Mouse (Mus musculus) liver, embryonic 14.5 days (tissue): ENCODE data around the gene Hnrnpa0. TPM values are rescaled to one million over a fixed set of nuclear protein-coding genes. Genes with fewer than 3 reads are reported as not detected.

Experiments used
- ATAC-seq: fragments of 200-750 bp; cut with Nextera tagmentation; 2 replicates; pipeline ENCODE4 v1.8.0; 2017; ENCODE audit warnings: moderate number of reproducible peaks, mild to moderate bottlenecking, moderate library complexity; ENCODE audit not compliant: insufficient read depth
- DNase-seq, 3 experiments: peaks; one replicate each; pipeline ENCODE4 v3.0.0-alpha.2; 2012 to 2013; ENCODE audit warnings: low read depth in 3 of 3, low spot score in 3 of 3
- H3K27ac ChIP-seq: fragments of 300-500 bp; sonication (generic); 2 replicates; pipeline ENCODE4 v1.5.1; 2014; ENCODE audit warnings: moderate library complexity, mild to moderate bottlenecking, control low read depth, inconsistent platforms
- H3K27me3 ChIP-seq: fragments of 300-500 bp; sonication (generic); 2 replicates; pipeline ENCODE4 v1.6.1; 2014; ENCODE audit warnings: mild to moderate bottlenecking, low read length, moderate library complexity; ENCODE audit not compliant: control insufficient read depth, insufficient read depth
- H3K36me3 ChIP-seq: fragments of 300-500 bp; sonication (generic); replicated peaks from 2 replicates; pipeline ENCODE4 v1.6.1; 2014; ENCODE audit warnings: low read depth; ENCODE audit not compliant: control insufficient read depth, insufficient read depth
- H3K4me1 ChIP-seq, 2 experiments: fragments of 200-500 bp in 1 of 2; fragments of 300-500 bp in 1 of 2; sonication (generic) in 1 of 2; replicated peaks; 2 replicates each; pipeline ENCODE4 v1.6.1; 2012 to 2014; ENCODE audit warnings: antibody characterized with exemption in 1 of 2, inconsistent platforms in 1 of 2, low read length in 1 of 2; ENCODE audit not compliant: control insufficient read depth in 2 of 2, insufficient read depth in 2 of 2
- H3K4me2 ChIP-seq: fragments of 300-500 bp; sonication (generic); 2 replicates; pipeline ENCODE4 v1.6.1; 2014; ENCODE audit warnings: low read depth, mild to moderate bottlenecking, control low read depth, moderate library complexity
- H3K4me3 ChIP-seq, 2 experiments: fragments of 200-500 bp in 1 of 2; fragments of 300-500 bp in 1 of 2; sonication (generic) in 1 of 2; 2 replicates each; pipeline ENCODE4 v1.5.1; 2012 to 2014; ENCODE audit warnings: low read depth in 2 of 2, low read length in 2 of 2, mild to moderate bottlenecking in 2 of 2, control low read depth in 1 of 2, inconsistent platforms in 1 of 2, moderate library complexity in 1 of 2; ENCODE audit not compliant: insufficient read depth in 1 of 2
- H3K9ac ChIP-seq: fragments of 300-500 bp; sonication (generic); replicated peaks from 2 replicates; pipeline ENCODE4 v1.6.1; 2014; ENCODE audit warnings: mild to moderate bottlenecking, control low read depth, moderate library complexity
- H3K9me3 ChIP-seq: fragments of 300-500 bp; sonication (generic); 2 replicates; pipeline ENCODE4 v1.6.1; 2016; ENCODE audit warnings: low read length, mixed read lengths; ENCODE audit not compliant: control insufficient read depth
- CTCF ChIP-seq: IDR thresholded peaks from 2 replicates; pipeline ENCODE4 v1.5.1; 2016; ENCODE audit warnings: antibody characterized with exemption, low read depth, control low read depth
- EP300 ChIP-seq: IDR thresholded peaks from 2 replicates; pipeline ENCODE4 v1.6.1; 2016; ENCODE audit warnings: antibody characterized with exemption, low read depth
- WGBS: fragments of 180-500 bp; shearing (Covaris S2); extraction: QIAGEN DNeasy Blood & Tissue Kit; methylation state at CpG from one replicate; pipeline ENCODE4 v1.1.7; 2014; ENCODE audit not compliant: insufficient replicate concordance; 5-methylcytosine and 5-hydroxymethylcytosine counted together
- polyA plus RNA-seq, 2 experiments: library from polyadenylated mRNA; depleted of rRNA in 1 of 2; stranded (reverse) in 1 of 2; unstranded in 1 of 2; fragments of >200 nt; fragmentation: Nextera tagmentation in 1 of 2; extraction: Ambion mirVana in 1 of 2; gene quantifications; 2 replicates each; pipeline versions ENCODE4 v1.2.1 to v1.2.3; 2012 to 2014

Hnrnpa0 gene
- polyA plus RNA-seq, 2 experiments, result 9.7 to 62.9 TPM

DNA sequence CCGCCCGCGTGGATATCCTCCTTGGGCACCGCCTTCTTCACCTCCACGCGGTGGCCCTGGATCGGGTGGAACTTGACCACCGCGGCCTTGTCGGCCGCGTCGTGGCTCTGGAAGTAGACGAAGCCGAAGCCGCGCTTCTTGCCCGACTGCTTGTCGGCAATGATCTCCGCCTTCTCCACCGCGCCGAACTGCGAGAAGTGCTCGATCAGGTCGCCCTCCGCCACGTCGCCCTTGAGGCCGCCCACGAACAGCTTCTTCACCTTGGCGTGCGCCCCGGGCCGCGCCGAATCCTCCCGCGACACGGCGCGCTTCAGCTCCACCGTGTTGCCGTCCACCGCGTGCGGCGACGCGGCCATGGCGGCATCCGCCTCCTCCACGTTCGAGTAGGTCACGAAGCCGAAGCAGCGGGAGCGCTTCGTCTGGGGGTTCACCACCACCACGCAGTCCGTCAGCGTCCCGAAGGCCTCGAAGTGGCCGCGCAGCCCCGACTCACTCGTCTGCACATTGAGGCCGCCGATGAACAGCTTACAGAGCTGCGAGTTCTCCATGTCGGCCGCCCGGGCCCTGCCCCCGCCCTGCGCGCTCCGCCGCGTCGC is 492 bp downstream of the Hnrnpa0 start:
- DNase-seq (peak in 1 of 3 experiments; percentile 36), ATAC-seq (peak; percentile 27)
- Histone ChIP-seq H3K27ac (peak overlapping the region; percentile 85), H3K36me3 (peaks cover 9% of the 10 kb centered on the region), H3K27me3 (no peaks in the 10 kb centered on the region), H3K9me3 (no peaks in the 10 kb centered on the region), H3K9ac (peak overlapping the region; percentile 97), H3K4me2 (peak overlapping the region; percentile 95), H3K4me1 (peaks cover 13 to 22% of the 10 kb centered on the region in 2 experiments), H3K4me3 (peak overlapping the region; percentile 86 to 93)
- TF ChIP-seq CTCF (no peak), EP300 (no peak)
- under 1% methylated on average over 76 of the region's 81 CpGs for WGBS

DNA sequence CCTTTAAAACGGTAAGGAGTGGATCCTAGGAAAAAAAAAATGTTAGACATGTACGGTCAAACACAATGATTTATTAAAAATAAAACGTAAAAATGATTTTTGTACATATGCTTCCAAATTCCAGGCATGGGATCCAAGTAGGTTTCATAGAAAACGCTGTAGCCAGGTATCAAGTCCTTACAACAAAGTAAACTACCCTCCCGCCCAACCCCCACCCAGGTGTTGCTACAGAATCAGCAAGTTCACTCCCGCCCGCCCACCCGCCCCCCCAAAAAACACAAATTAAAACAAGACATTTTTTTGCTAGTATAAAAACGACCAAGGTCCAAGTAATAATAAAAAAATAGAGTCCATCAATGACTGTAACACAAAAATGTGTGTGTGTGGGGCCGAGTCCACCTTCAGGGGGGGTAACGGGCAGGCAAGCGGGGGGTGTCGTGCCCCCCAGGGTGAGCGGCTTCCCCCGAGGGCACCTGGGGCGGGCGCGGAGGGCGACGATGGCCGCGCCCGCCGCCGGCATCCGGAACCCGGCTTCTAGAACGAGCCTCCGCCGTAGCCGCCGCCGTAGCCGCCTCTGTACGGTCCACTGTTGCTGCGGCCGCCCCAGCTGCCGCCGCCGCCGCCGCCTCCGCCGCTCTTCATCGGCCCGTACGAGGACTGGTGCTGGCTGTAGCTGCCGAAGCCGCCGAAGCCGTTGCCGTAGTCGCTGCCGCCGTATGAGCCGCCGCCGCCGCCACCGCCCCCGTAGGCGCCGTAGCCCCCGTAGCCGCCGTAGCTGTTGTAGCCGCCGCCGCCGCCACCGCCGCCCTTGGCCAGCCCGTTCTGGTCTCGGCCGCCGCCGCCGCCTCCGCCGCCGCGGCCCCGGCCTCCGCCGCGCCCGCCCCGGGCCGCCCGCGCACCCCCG is 1.2 kb downstream of the Hnrnpa0 start:
- Histone ChIP-seq H3K4me1 (peaks cover 13 to 24% of the 10 kb centered on the region in 2 experiments), H3K4me3 (peak overlapping the region; percentile 86 to 93), H3K9me3 (no peaks in the 10 kb centered on the region), H3K27me3 (no peaks in the 10 kb centered on the region), H3K27ac (peak overlapping the region; percentile 85), H3K4me2 (peak overlapping the region; percentile 95), H3K36me3 (peaks cover 9% of the 10 kb centered on the region), H3K9ac (peak overlapping the region; percentile 97)
- whole genome bisulfite sequencing, result under 1% methylated on average over 69 of the region's 92 CpGs
- no peak for DNase-seq
- ATAC-seq, result 0 out of 2 replicates have a peak, but pooled peaks have one; percentile 3
- no peak for TF ChIP-seq EP300
- TF ChIP-seq CTCF, result no peak

DNA sequence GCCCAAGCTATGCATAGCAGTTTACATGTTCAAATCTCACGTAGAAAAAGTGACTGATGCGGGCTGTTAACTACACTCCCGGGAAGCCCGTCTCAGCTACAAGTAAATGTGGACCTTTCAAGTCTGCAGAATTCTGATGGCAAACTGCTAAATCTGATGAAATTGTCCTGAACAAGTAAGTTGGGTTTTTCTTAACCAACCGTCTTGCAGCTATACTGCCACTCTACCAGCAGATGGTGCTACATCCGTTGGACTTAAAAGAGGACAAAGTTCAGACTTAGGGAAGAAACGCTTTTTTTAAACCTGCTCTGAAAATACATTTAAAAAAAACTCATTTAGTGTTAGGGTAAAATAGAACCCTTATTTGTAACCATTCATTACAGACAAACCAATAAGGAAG is 2.2 kb downstream of the Hnrnpa0 start:
- no peak overlapping the region for H3K9ac ChIP-seq
- H3K9me3 ChIP-seq, result no peaks in the 10 kb centered on the region
- DNase-seq, result peak; percentile 71 to 80 (median 75)
- H3K4me1 ChIP-seq, result peaks cover 13 to 24% of the 10 kb centered on the region in 2 experiments
- H3K4me3 ChIP-seq, result peak overlapping the region; percentile 86 to 93
- H3K27me3 ChIP-seq, result no peaks in the 10 kb centered on the region
- WGBS, result 28% methylated on average over 7 of the region's 7 CpGs
- H3K4me2 ChIP-seq, result peak overlapping the region; percentile 95
- ATAC-seq, result no peak
- peaks cover 9% of the 10 kb centered on the region for H3K36me3 ChIP-seq
- TF ChIP-seq CTCF, result peak; percentile 82
- no peak for TF ChIP-seq EP300
- no peak overlapping the region for H3K27ac ChIP-seq

DNA sequence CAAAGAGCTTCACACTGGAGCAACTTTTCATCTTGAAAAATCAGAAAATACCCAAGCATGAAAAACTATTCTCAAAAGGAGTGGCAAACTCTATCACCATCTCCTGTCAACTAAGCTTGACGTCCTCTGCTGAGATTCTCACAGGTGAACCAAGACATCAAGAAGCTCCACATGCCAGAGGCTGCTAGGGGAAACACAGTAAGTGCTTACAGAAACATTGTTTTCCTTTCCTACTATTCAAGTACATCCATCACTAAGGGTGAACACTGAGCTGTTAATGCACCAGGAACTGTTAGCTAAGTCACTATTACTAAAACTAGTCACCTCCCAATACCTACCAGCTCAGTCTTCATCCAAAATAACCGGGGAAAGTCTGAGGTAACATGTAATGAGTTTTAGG is 3.4 kb downstream of the Hnrnpa0 start:
- WGBS, result 47% methylated on average over 2 of the region's 2 CpGs
- Histone ChIP-seq H3K36me3 (peaks cover 9% of the 10 kb centered on the region), H3K4me3 (no peak overlapping the region)

DNA sequence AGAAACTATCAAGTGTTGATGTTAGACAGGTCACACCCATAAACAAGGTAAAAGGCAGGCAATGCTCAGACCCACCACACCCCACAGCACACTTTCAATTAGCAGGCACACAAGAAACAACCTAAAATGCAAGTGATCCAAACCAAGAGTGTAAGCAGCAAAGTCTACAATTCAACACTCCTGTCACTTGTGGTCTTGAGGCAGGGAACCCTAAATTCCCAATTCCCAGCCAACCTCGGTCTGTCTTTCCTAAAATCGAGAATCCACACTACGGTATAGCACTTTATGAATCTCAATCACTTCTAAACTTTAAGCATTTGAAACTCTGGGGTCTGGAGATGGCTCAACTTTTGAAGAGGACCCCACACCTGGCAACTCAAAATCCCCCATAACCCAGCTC is 4.1 kb downstream of the Hnrnpa0 start:
- Histone ChIP-seq H3K4me2 (no peak overlapping the region), H3K9ac (no peak overlapping the region), H3K27ac (no peak overlapping the region), H3K4me3 (no peak overlapping the region), H3K27me3 (no peaks in the 10 kb centered on the region), H3K9me3 (no peaks in the 10 kb centered on the region), H3K36me3 (peaks cover 9% of the 10 kb centered on the region), H3K4me1 (peaks cover 6 to 14% of the 10 kb centered on the region in 2 experiments)
- WGBS, result 80% methylated on average over 3 of the region's 3 CpGs
- TF ChIP-seq EP300, result no peak
- no peak for TF ChIP-seq CTCF
- ATAC-seq, result no peak
- no peak for DNase-seq

More for the DNA sequence above, 3.4 kb downstream of the Hnrnpa0 start:
- DNase-seq (no peak), ATAC-seq (no peak)
- H3K9ac ChIP-seq, result no peak overlapping the region
- no peaks in the 10 kb centered on the region for H3K27me3 ChIP-seq
- peak overlapping the region; percentile 9; the same call in 1 of the 2 replicates for H3K4me2 ChIP-seq
- peaks cover 11 to 21% of the 10 kb centered on the region in 2 experiments for H3K4me1 ChIP-seq
- no peak for TF ChIP-seq CTCF
- no peak overlapping the region for H3K27ac ChIP-seq
- H3K9me3 ChIP-seq, result no peaks in the 10 kb centered on the region
